Mouse (Mus musculus): ENCODE measurements around the gene Dcst2.

DNA sequence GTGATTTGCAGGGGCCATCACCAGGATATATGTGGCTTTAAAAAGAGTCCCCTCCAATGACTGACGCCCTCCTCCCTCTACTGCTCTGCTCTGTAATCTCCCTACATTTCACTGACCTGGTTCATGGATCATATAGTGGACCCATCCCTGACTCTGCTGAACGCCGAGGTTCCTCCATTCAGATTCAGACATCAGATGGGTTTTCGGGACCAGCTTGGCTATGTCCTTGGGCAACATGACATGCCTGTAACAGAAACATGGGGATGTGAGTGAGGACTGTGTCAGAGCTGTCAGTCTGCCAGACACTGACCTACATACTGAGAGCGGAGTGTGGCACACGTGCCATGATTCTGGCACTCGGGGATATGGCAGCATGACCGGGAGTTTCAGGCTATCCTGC is 54.4 kb downstream of the Dcst2 start:
- TF ChIP-seq GATA1 (IDR thresholded peaks at IDR 0.05; ENCODE audit: borderline replicate concordance, low read length) (no peak), FLI1 (IDR thresholded peaks at IDR 0.05; ENCODE audit: low read length) (no peak)

Measured in megakaryocyte, embryonic 14.5 days (primary cell).